Mouse (Mus musculus): ENCODE results near the gene Zfp950.

DNA sequence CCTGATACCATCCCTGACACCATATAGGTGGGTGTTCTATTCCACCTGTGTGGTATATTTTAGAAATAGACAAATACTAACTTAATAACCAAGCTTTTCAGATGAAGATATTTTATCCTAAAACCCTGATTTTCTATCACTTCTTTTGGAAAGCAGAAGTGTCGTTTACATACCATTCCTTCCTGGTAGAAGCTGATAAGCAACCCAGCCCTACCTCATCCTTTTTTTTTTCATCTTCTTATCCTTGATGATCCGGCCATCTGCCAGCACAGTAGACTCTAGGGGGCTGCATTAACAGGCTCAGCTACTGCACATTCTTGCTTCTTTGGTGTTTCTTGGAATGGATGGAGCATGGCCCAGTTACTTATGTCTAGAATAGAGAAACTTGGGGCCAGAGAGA is 55.4 kb downstream of the Zfp950 start:
- TF ChIP-seq CTCF (IDR thresholded peaks at IDR 0.05; ENCODE audit: low read depth, low read length) (no peak), POLR2A (IDR thresholded peaks at IDR 0.05; ENCODE audit: borderline replicate concordance, low read depth, low read length) (no peak)
